ENCODE assay signal across 8 mouse cellular contexts in the genomic region with DNA sequence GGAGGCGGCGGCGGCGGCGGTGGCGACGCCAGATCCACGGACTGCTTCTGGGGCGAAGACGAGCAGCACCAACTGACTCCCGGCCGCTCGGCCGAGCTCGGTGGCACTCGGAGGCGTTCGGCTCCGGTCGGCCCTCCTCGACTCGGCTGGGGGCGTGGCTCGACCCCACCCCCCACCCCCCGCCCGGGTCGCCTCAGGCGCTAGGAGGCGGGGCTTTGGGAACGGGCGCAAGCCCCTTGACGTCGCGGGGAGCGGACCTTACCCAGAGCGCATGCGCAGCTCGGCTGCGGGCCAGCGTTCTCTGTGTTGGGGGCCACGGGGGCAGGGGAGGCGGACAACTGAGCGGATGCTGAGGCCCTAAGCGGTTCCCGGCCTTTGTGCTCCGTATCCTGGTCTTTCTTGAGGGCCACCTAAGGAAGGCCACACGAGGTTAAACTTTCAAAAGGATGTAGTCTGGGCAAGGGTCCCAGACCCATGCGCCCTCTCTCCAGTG. TPM values are rescaled to one million over a fixed set of nuclear protein-coding genes. Genes with fewer than 3 reads are reported as not detected.
DNase-seq lines count a peak whose midpoint lies in the region; ATAC-seq and TF ChIP-seq lines count a peak whose summit lies in the region.

TSS of gene Zhx3 (minus strand) at position 109 of the 493 bp plus-strand sequence.

- TF ChIP-seq CTCF in MEL (IDR thresholded peaks at IDR 0.05 in 2 of 3, conservative IDR thresholded peaks at IDR 0.05 in 1 of 3; ENCODE audit: control insufficient read depth in 1 of 3, insufficient read depth in 1 of 3, low read depth in 2 of 3, low read length in 3 of 3, poor library complexity in 1 of 3, severe bottlenecking in 1 of 3) = no peak

- TF ChIP-seq EP300 in MEL (IDR thresholded peaks at IDR 0.05; ENCODE audit: low read depth in 1 of 2, low read length in 2 of 2) = 0 out of 4 replicates have a peak, but pooled peaks of 1 of the 2 experiments have one; percentile 5

- peaks cover 0 to 10% of the 10 kb centered on the region in 2 experiments; a peak in 2 of 4 replicates for H3K36me3 ChIP-seq in MEL (ENCODE audit: control insufficient read depth in 1 of 2, insufficient read depth in 2 of 2, low read length in 2 of 2)
- no peaks in the 10 kb centered on the region for H3K36me3 ChIP-seq in forebrain, embryonic 15.5 days
- no peaks in the 10 kb centered on the region for H3K36me3 ChIP-seq in neural tube, embryonic 15.5 days

- under 1% methylated on average over 48 of the region's 48 CpGs for WGBS in forebrain, embryonic 15.5 days
- 2% methylated on average over 48 of the region's 48 CpGs for WGBS in large intestine, adult 2 months
- WGBS in neural tube, embryonic 15.5 days = under 1% methylated on average over 40 of the region's 48 CpGs

- ATAC-seq in forebrain, embryonic 15.5 days (replicated peaks) = peak; percentile 98
- peak; percentile 98 for ATAC-seq in neural tube, embryonic 15.5 days (ENCODE audit: low FRiP score)

- peak in 1 of 2 experiments; percentile 89; a peak in 2 of 4 replicates for TF ChIP-seq POLR2A in MEL (IDR thresholded peaks at IDR 0.05; ENCODE audit: control insufficient read depth in 1 of 2, insufficient read depth in 1 of 2, low read depth in 1 of 2, low read length in 2 of 2, poor library complexity in 1 of 2)

- H3K27ac ChIP-seq in MEL (ENCODE audit: control insufficient read depth, low read depth, low read length) = peak within 1 kb of the TSS; percentile 52
- H3K27ac ChIP-seq in forebrain, embryonic 15.5 days (replicated peaks) = peak within 1 kb of the TSS; percentile 99
- H3K27ac ChIP-seq in neural tube, embryonic 15.5 days (replicated peaks) = peak within 1 kb of the TSS; percentile 99

- peaks cover 5 to 7% of the 10 kb centered on the region in 2 experiments; a peak in 2 of 4 replicates for H3K4me1 ChIP-seq in MEL (ENCODE audit: control insufficient read depth in 1 of 2, insufficient read depth in 2 of 2, low read length in 2 of 2)
- peaks cover 17% of the 10 kb centered on the region for H3K4me1 ChIP-seq in forebrain, embryonic 15.5 days
- H3K4me1 ChIP-seq in neural tube, embryonic 15.5 days = peaks cover 20% of the 10 kb centered on the region

- H3K4me2 ChIP-seq in forebrain, embryonic 15.5 days (replicated peaks) = peak within 1 kb of the TSS; percentile 71
- H3K4me2 ChIP-seq in neural tube, embryonic 15.5 days = peak within 1 kb of the TSS; percentile 75

- DNase-seq in MEL (ENCODE audit: low read depth, low spot score) = peak; percentile 95
- DNase-seq in cerebellum, adult 11-12 months = peak; percentile 94
- peak; percentile 97 to 98 for DNase-seq in heart, postnatal 14 days
- DNase-seq in large intestine, adult 2 months (ENCODE audit: low read depth, low spot score) = peak; percentile 56
- DNase-seq in lung, adult 18-20 months = peak; percentile 93 to 95
- peak; percentile 94 for DNase-seq in testis, postnatal 14 days (ENCODE audit: low spot score)

- no peaks in the 10 kb centered on the region for H3K27me3 ChIP-seq in MEL (ENCODE audit: control insufficient read depth in 1 of 2, insufficient read depth in 2 of 2, low read length in 2 of 2)
- H3K27me3 ChIP-seq in forebrain, embryonic 15.5 days = no peaks in the 10 kb centered on the region
- H3K27me3 ChIP-seq in neural tube, embryonic 15.5 days (replicated peaks) = no peaks in the 10 kb centered on the region

- H3K9ac ChIP-seq in MEL (ENCODE audit: control insufficient read depth, low read depth, low read length, poor library complexity, severe bottlenecking) = peak within 1 kb of the TSS; percentile 95
- peak within 1 kb of the TSS; percentile 97 for H3K9ac ChIP-seq in forebrain, embryonic 15.5 days (replicated peaks)
- H3K9ac ChIP-seq in neural tube, embryonic 15.5 days (replicated peaks) = peak within 1 kb of the TSS; percentile 100

- TF ChIP-seq RAD21 in MEL (IDR thresholded peaks at IDR 0.05; ENCODE audit: low read depth, low read length) = no peak

- H3K79me2 ChIP-seq in MEL (ENCODE audit: control insufficient read depth, insufficient read depth, low read length, poor library complexity) = peaks cover 9% of the 10 kb centered on the region

- intact Hi-C loops in heart, postnatal 14 days (cut with DNase I) = loop anchor here (2.0 kb wide), 1 partner anchor 66 kb away; no protein-coding TSS in a partner anchor

- peak within 1 kb of the TSS; percentile 74 to 97 for H3K4me3 ChIP-seq in MEL (ENCODE audit: control insufficient read depth in 1 of 2, insufficient read depth in 1 of 2, low read depth in 2 of 2, low read length in 2 of 2)
- H3K4me3 ChIP-seq in forebrain, embryonic 15.5 days = peak within 1 kb of the TSS; percentile 87
- peak within 1 kb of the TSS; percentile 98 for H3K4me3 ChIP-seq in neural tube, embryonic 15.5 days (replicated peaks)

- no peaks in the 10 kb centered on the region for H3K9me3 ChIP-seq in MEL (replicated peaks; ENCODE audit: insufficient read depth, low read length)
- no peaks in the 10 kb centered on the region for H3K9me3 ChIP-seq in forebrain, embryonic 15.5 days
- H3K9me3 ChIP-seq in neural tube, embryonic 15.5 days (replicated peaks) = no peaks in the 10 kb centered on the region

TF ChIP-seq in MEL, 35 proteins besides CTCF, POLR2A, EP300 and RAD21:
- peak; percentile 43; the same call in 1 of the 2 replicates for TF ChIP-seq KAT2A (conservative IDR thresholded peaks at IDR 0.05; ENCODE audit: low read depth, low read length)
- peak; percentile 97 for TF ChIP-seq NRF1 (IDR thresholded peaks at IDR 0.05; ENCODE audit: insufficient read depth, low read depth, low read length, poor library complexity, severe bottlenecking)
- TF ChIP-seq NELFE (IDR thresholded peaks at IDR 0.05; ENCODE audit: low read depth, low read length) = peak; percentile 96
- TF ChIP-seq ZC3H11A (IDR thresholded peaks at IDR 0.05; ENCODE audit: low read depth, low read length) = no peak
- TF ChIP-seq USF2 (IDR thresholded peaks at IDR 0.05; ENCODE audit: borderline replicate concordance in 1 of 2, insufficient read depth in 1 of 2, low read depth in 1 of 2, low read length in 2 of 2) = no peak
- TF ChIP-seq TCF12 (IDR thresholded peaks at IDR 0.05; ENCODE audit: low read depth, low read length) = 0 out of 2 replicates have a peak, but pooled peaks have one; percentile 14
- TF ChIP-seq POLR2AphosphoS2 (IDR thresholded peaks at IDR 0.05; ENCODE audit: low read length) = peak; percentile 87
- peak; percentile 35; the same call in 1 of the 2 replicates for TF ChIP-seq MXI1 (IDR thresholded peaks at IDR 0.05; ENCODE audit: low read depth, low read length)
- TF ChIP-seq MAZ (IDR thresholded peaks at IDR 0.05; ENCODE audit: low read depth, low read length) = peak; percentile 83; the same call in 1 of the 2 replicates
- TF ChIP-seq ZMIZ1 (IDR thresholded peaks at IDR 0.05; ENCODE audit: low read depth, low read length) = peak; percentile 86; the same call in 1 of the 2 replicates
- TF ChIP-seq SIN3A (IDR thresholded peaks at IDR 0.05; ENCODE audit: low read length) = peak; percentile 54; the same call in 1 of the 2 replicates
- 0 out of 2 replicates have a peak, but pooled peaks have one; percentile 3 for TF ChIP-seq RCOR1 (IDR thresholded peaks at IDR 0.05; ENCODE audit: low read depth, low read length)
- no peak for TF ChIP-seq SMC3 (IDR thresholded peaks at IDR 0.05; ENCODE audit: low read depth, low read length)
- peak; percentile 69 for TF ChIP-seq HCFC1 (IDR thresholded peaks at IDR 0.05; ENCODE audit: low read depth, low read length)
- no peak for TF ChIP-seq MYB (IDR thresholded peaks at IDR 0.05; ENCODE audit: low read depth, low read length)

RNA-seq across cellular contexts. Expression of gene Zhx3, which starts in this region (rescaled TPM):
- total RNA-seq in MEL (2012; rRNA removed) = 4.4 and 5.3 TPM in 2 replicates
- 1 to 10 TPM in 1 of 2 experiments, not detected in 1; 4.8 TPM for polyA plus RNA-seq in MEL (2012; ENCODE audit: insufficient read depth in 1 of 2, insufficient read length in 2 of 2, low read depth in 1 of 2, low replicate concordance in 2 of 2, missing spikeins in 1 of 2)
- polyA plus RNA-seq in forebrain, embryonic 15.5 days (2015; fragmentation: Nextera tagmentation; extraction: Ambion mirVana) = 19.7 and 21.1 TPM in 2 replicates
- total RNA-seq in heart, postnatal 14 days (2021) = 10 to 100 TPM; 54.3 to 59.2 TPM
- polyA plus RNA-seq in large intestine, adult 2 months (2012; rRNA removed) = 2.4 and 4.3 TPM in 2 replicates
- 17.6 and 17.9 TPM in 2 replicates for polyA plus RNA-seq in neural tube, embryonic 15.5 days (2015; fragmentation: Nextera tagmentation; extraction: Ambion mirVana)

Comparison
In these comparisons a context has a peak if more than half of its experiments do, and no peak if none do; other contexts are left out.
1. Peak in every context shown above with its lines: DNase-seq, ATAC-seq, H3K4me3 ChIP-seq and H3K27ac ChIP-seq.